Mouse (Mus musculus): ENCODE data around the gene Sdk1.

DNA sequence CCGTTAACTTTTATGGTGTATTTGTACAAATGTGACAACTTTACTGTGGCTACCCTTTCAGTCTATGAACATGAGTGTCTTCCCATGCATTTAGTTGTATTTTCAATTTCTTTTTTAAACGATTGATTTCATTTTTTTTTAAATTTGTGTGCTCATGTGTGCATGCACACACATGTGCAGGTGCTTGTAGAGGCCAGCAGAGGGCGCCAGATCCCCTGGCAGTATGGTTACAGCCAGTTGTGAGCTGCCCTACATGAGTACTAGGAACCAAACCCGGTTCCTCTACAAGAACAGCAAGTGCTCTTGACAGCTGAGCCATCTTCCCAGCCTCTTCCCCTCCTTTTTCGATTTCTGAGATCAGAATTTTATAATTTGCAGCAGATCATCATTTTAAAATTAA, 322.9 kb downstream of the Sdk1 start:
- TF ChIP-seq POLR2A (IDR thresholded peaks at IDR 0.05; ENCODE audit: low read depth, low read length) (no peak), CTCF (IDR thresholded peaks at IDR 0.05; ENCODE audit: extremely low read depth, insufficient read length, insufficient replicate concordance, low read depth, low read length) (peak; percentile 35; the same call in 1 of the 2 replicates)

Measured in small intestine, adult 2 months (tissue).